Mouse (Mus musculus): Measurements from ENCODE around the gene Otos.

GRCm38 (mm10) chr1:92696848-92697247 is 48.2 kb upstream of the Otos start:
- peak; percentile 54; the same call in 1 of the 2 replicates for TF ChIP-seq CTCF (IDR thresholded peaks at IDR 0.05; ENCODE audit: borderline replicate concordance, control insufficient read depth, extremely low read depth, insufficient read depth, low read length, poor library complexity)
- no peak for TF ChIP-seq POLR2A (IDR thresholded peaks at IDR 0.05; ENCODE audit: control insufficient read depth, extremely low read depth, insufficient read depth, low read length, poor library complexity)

Measured in thymus, adult 2 months (tissue).